Mouse (Mus musculus): ENCODE results near the gene Sh3glb2. TPM values are rescaled to one million over a fixed set of nuclear protein-coding genes. Genes with fewer than 3 reads are reported as not detected.

Sh3glb2 gene
- polyA plus RNA-seq (2014; fragmentation: Nextera tagmentation; extraction: Ambion mirVana), result 42.0 and 48.1 TPM in 2 replicates

DNA sequence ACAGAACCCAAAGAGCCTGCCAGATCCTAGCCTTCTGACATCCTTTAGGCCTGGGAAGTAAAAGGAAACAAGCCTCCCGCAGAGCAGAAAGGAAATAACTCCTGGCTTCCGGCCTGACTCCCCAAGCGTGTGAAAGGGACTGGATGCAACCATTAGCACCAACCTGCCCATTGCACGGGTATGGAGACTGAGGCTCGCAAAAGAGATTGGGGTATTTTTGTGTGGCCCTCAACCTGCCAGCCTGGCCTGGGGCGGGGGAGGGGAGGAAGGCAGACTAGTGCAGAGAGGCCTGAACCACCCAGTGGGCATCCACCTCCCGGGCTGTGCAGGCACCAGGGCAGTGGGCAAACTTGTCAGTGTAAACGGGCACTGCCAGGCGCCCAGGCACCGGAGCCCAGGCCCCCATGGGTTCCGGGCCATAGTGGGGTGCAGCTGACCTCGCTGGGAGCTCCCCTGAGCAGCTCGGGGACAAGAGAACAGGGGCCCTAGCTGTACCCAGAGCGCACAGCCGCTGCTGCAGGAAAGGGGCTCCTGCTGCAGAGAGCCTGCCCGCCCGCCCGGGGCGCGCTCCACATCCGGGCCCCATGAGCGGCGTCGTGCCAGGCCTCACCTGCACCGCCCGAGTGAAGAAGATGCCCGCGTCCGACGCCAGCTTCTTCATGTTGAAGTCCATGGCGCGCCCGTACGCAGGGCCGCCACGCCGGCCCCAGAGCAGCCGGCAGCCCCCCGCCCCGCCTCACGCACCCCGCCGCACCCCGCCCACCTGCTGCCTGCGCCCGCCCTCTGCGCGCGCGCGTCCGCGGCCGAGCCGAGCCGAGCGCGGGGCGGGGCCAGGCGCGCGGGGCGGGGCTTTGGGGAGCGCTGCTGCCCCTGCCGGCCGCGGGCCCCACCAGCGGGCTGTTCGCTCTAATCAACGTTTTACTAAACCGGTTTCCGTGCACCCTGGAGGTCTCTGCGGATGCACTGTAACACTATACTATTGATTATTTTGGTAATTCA is at the start of gene Sh3glb2:
Gene Sh3glb2, minus strand, starts transcription at position 805 of the 999 bp plus-strand sequence.
- no peaks in the 10 kb centered on the region for H3K27me3 ChIP-seq (ENCODE audit: control insufficient read depth, insufficient read depth, low read length)
- H3K27ac ChIP-seq (ENCODE audit: low read depth, low read length), result no peak within 1 kb of the TSS
- H3K4me1 ChIP-seq (ENCODE audit: control insufficient read depth, insufficient read depth, low read length), result peaks cover 13% of the 10 kb centered on the region

GRCm38 (mm10) chr2:30408452-30409100 is 49.4 kb upstream of the Sh3glb2 start:
- WGBS, result 88% methylated on average over 8 of the region's 8 CpGs
- no peaks in the 10 kb centered on the region for H3K36me3 ChIP-seq (ENCODE audit: control insufficient read depth, insufficient read depth, low read length)
- DNase-seq (ENCODE audit: low spot score, missing footprints) (no peak), ATAC-seq (ENCODE audit: low FRiP score) (no peak)
- H3K27me3 ChIP-seq (ENCODE audit: control insufficient read depth, insufficient read depth, low read length), result no peaks in the 10 kb centered on the region
- H3K4me2 ChIP-seq, result no peak overlapping the region
- H3K4me3 ChIP-seq (ENCODE audit: low read depth, low read length), result no peak overlapping the region
- H3K9me3 ChIP-seq (ENCODE audit: control insufficient read depth, low read length), result no peaks in the 10 kb centered on the region
- no peak overlapping the region for H3K9ac ChIP-seq (ENCODE audit: low read length)
- H3K27ac ChIP-seq (ENCODE audit: low read depth, low read length), result no peak overlapping the region
- H3K4me1 ChIP-seq (ENCODE audit: control insufficient read depth, insufficient read depth, low read length), result no peaks in the 10 kb centered on the region

More for the DNA sequence above, at the start of gene Sh3glb2:
- DNase-seq (ENCODE audit: low spot score, missing footprints), result peak; percentile 99
- no peaks in the 10 kb centered on the region for H3K9me3 ChIP-seq (ENCODE audit: control insufficient read depth, low read length)
- H3K4me3 ChIP-seq (ENCODE audit: low read depth, low read length), result peak within 1 kb of the TSS; percentile 67
- H3K9ac ChIP-seq (ENCODE audit: low read length), result peak within 1 kb of the TSS; percentile 84
- peak within 1 kb of the TSS; percentile 91 for H3K4me2 ChIP-seq
- peak; percentile 76 for ATAC-seq (ENCODE audit: low FRiP score)
- WGBS, result 3% methylated on average over 68 of the region's 73 CpGs
- H3K36me3 ChIP-seq (ENCODE audit: control insufficient read depth, insufficient read depth, low read length), result no peaks in the 10 kb centered on the region

DNA sequence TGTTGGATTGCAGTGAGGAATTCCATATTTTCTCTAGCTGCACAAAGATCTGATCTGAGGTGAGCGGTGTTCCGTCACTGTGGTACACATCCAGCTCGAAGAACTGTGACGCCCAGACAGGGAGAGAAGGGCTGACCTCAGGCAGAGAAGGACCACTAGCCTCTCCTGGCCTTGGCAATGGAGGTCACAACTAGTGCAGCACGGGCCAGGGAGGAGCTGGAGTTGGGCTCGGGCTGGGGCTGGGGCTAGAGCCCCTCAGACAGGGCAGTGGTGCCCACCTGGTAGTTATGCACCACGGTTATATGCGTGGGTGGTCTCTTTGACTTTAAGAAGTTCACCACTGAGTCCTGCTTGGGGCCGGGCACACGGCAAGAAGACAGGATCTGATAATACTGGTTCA is 48.6 kb upstream of the Sh3glb2 start:
- Histone ChIP-seq H3K9me3 (ENCODE audit: control insufficient read depth, low read length) (no peaks in the 10 kb centered on the region), H3K4me2 (no peak overlapping the region), H3K4me3 (ENCODE audit: low read depth, low read length) (no peak overlapping the region), H3K27ac (ENCODE audit: low read depth, low read length) (no peak overlapping the region), H3K9ac (ENCODE audit: low read length) (no peak overlapping the region), H3K4me1 (ENCODE audit: control insufficient read depth, insufficient read depth, low read length) (no peaks in the 10 kb centered on the region), H3K27me3 (ENCODE audit: control insufficient read depth, insufficient read depth, low read length) (no peaks in the 10 kb centered on the region; the same call in 1 of the 2 replicates), H3K36me3 (ENCODE audit: control insufficient read depth, insufficient read depth, low read length) (no peaks in the 10 kb centered on the region)
- 92% methylated on average over 10 of the region's 10 CpGs for WGBS
- no peak for DNase-seq (ENCODE audit: low spot score, missing footprints)
- ATAC-seq (ENCODE audit: low FRiP score), result no peak

GRCm38 (mm10) chr2:30407221-30407620 is 48.1 kb upstream of the Sh3glb2 start:
- ATAC-seq (ENCODE audit: low FRiP score), result no peak
- no peaks in the 10 kb centered on the region for H3K9me3 ChIP-seq (ENCODE audit: control insufficient read depth, low read length)
- no peaks in the 10 kb centered on the region; the same call in 1 of the 2 replicates for H3K27me3 ChIP-seq (ENCODE audit: control insufficient read depth, insufficient read depth, low read length)
- no peaks in the 10 kb centered on the region for H3K4me1 ChIP-seq (ENCODE audit: control insufficient read depth, insufficient read depth, low read length)
- no peak overlapping the region for H3K27ac ChIP-seq (ENCODE audit: low read depth, low read length)
- H3K36me3 ChIP-seq (ENCODE audit: control insufficient read depth, insufficient read depth, low read length), result no peaks in the 10 kb centered on the region
- no peak for DNase-seq (ENCODE audit: low spot score, missing footprints)
- no peak overlapping the region for H3K4me3 ChIP-seq (ENCODE audit: low read depth, low read length)
- H3K4me2 ChIP-seq, result no peak overlapping the region
- WGBS, result 90% methylated on average over 2 of the region's 2 CpGs
- H3K9ac ChIP-seq (ENCODE audit: low read length), result no peak overlapping the region

GRCm38 (mm10) chr2:30403870-30404269 is 44.7 kb upstream of the Sh3glb2 start:
- Histone ChIP-seq H3K4me1 (ENCODE audit: control insufficient read depth, insufficient read depth, low read length) (peaks cover 21% of the 10 kb centered on the region), H3K4me3 (ENCODE audit: low read depth, low read length) (no peak overlapping the region), H3K36me3 (ENCODE audit: control insufficient read depth, insufficient read depth, low read length) (no peaks in the 10 kb centered on the region), H3K27ac (ENCODE audit: low read depth, low read length) (no peak overlapping the region), H3K9me3 (ENCODE audit: control insufficient read depth, low read length) (no peaks in the 10 kb centered on the region), H3K27me3 (ENCODE audit: control insufficient read depth, insufficient read depth, low read length) (no peaks in the 10 kb centered on the region; the same call in 1 of the 2 replicates), H3K4me2 (no peak overlapping the region), H3K9ac (ENCODE audit: low read length) (no peak overlapping the region)
- 91% methylated on average over 1 of the region's 1 CpGs for WGBS
- no peak for ATAC-seq (ENCODE audit: low FRiP score)
- no peak for DNase-seq (ENCODE audit: low spot score, missing footprints)

DNA sequence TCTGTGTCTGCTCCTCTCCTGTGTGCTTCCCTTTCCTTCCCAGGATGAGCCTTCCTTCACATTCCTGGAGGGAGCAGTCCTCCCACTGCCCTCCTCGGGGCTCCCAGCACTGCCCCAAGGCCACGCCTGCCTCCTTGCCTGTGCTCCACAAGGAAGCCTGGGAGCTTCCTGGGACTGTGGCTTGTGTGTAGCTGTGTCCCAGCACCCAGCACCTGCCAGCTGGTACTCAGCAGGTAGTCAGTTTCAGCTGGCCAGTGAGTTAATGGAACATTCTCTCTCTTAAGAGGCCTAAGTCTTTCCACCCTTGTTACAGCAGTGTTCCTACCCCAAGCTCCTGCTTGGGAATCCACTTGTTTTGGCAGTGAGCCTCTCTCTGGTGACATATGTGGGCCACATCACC is 43.7 kb upstream of the Sh3glb2 start:
- H3K4me2 ChIP-seq, result no peak overlapping the region
- H3K9ac ChIP-seq (ENCODE audit: low read length), result no peak overlapping the region
- 60% methylated on average over 2 of the region's 2 CpGs for WGBS
- DNase-seq (ENCODE audit: low spot score, missing footprints) (no peak), ATAC-seq (ENCODE audit: low FRiP score) (no peak)
- no peaks in the 10 kb centered on the region for H3K9me3 ChIP-seq (ENCODE audit: control insufficient read depth, low read length)
- peaks cover 31% of the 10 kb centered on the region for H3K4me1 ChIP-seq (ENCODE audit: control insufficient read depth, insufficient read depth, low read length)
- H3K27me3 ChIP-seq (ENCODE audit: control insufficient read depth, insufficient read depth, low read length), result no peaks in the 10 kb centered on the region; the same call in 1 of the 2 replicates
- no peak overlapping the region for H3K4me3 ChIP-seq (ENCODE audit: low read depth, low read length)
- H3K27ac ChIP-seq (ENCODE audit: low read depth, low read length), result no peak overlapping the region
- H3K36me3 ChIP-seq (ENCODE audit: control insufficient read depth, insufficient read depth, low read length), result no peaks in the 10 kb centered on the region

DNA sequence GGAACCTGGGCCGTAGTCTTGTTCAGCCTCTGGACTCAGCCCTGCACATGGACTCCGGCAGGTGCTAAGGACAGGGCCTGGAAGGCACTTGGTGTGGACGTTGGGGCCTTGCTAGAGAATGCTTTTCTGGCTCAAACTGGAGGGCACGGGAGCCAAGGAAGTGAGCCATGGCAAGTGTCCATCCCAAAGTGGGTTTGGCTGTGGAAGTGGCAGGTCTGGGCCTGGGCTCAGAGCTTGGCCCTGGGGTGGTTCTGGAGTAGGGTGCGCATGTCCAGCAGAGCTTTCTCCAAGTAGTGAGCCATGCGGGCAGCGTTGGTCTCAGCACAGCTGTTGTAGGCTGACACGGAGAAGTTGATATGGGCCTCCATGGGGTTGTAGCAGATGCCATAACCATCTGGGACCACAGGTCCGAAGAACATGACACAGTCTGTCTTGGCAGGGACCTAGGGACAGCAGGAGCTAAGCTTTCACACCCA is 43.3 kb upstream of the Sh3glb2 start:
- Histone ChIP-seq H3K27me3 (ENCODE audit: control insufficient read depth, insufficient read depth, low read length) (no peaks in the 10 kb centered on the region; the same call in 1 of the 2 replicates), H3K4me3 (ENCODE audit: low read depth, low read length) (no peak overlapping the region), H3K4me1 (ENCODE audit: control insufficient read depth, insufficient read depth, low read length) (peaks cover 32% of the 10 kb centered on the region), H3K4me2 (no peak overlapping the region), H3K9me3 (ENCODE audit: control insufficient read depth, low read length) (no peaks in the 10 kb centered on the region), H3K9ac (ENCODE audit: low read length) (no peak overlapping the region), H3K36me3 (ENCODE audit: control insufficient read depth, insufficient read depth, low read length) (peaks cover 1% of the 10 kb centered on the region; the same call in 1 of the 2 replicates), H3K27ac (ENCODE audit: low read depth, low read length) (no peak overlapping the region)
- 92% methylated on average over 9 of the region's 9 CpGs for WGBS
- no peak for ATAC-seq (ENCODE audit: low FRiP score)
- DNase-seq (ENCODE audit: low spot score, missing footprints), result no peak

- Histone ChIP-seq H3K27ac (ENCODE audit: low read depth, low read length) (no peak overlapping the region), H3K27me3 (ENCODE audit: control insufficient read depth, insufficient read depth, low read length) (no peaks in the 10 kb centered on the region; the same call in 1 of the 2 replicates), H3K4me1 (ENCODE audit: control insufficient read depth, insufficient read depth, low read length) (peaks cover 32% of the 10 kb centered on the region), H3K4me3 (ENCODE audit: low read depth, low read length) (no peak overlapping the region), H3K9me3 (ENCODE audit: control insufficient read depth, low read length) (no peaks in the 10 kb centered on the region), H3K36me3 (ENCODE audit: control insufficient read depth, insufficient read depth, low read length) (peaks cover 4% of the 10 kb centered on the region; the same call in 1 of the 2 replicates), H3K4me2 (no peak overlapping the region), H3K9ac (ENCODE audit: low read length) (no peak overlapping the region)
- DNase-seq (ENCODE audit: low spot score, missing footprints) (no peak), ATAC-seq (ENCODE audit: low FRiP score) (no peak)
- 91% methylated on average over 1 of the region's 1 CpGs for WGBS
These were observed 42.4 kb upstream of the Sh3glb2 start for GRCm38 (mm10) chr2:30401581-30401980.

All from midbrain, embryonic 11.5 days (tissue).